Mouse (Mus musculus): ENCODE measurements around the gene Pamr1. TPM values are rescaled to one million over a fixed set of nuclear protein-coding genes. Genes with fewer than 3 reads are reported as not detected.
A peak's percentile ranks its signal among the peaks of the same experiment; 100 is the strongest.

Pamr1 gene
- polyA plus RNA-seq, 1 experiment from 2014 or later = 2.7 TPM

GRCm38 (mm10) chr2:102650322-102650721 lies 100.5 kb downstream of the Pamr1 start:
- no peak overlapping the region for H3K9ac ChIP-seq (replicated peaks)
- H3K4me3 ChIP-seq = no peak overlapping the region
- H3K36me3 ChIP-seq = no peaks in the 10 kb centered on the region
- WGBS = 86% methylated on average over 4 of the region's 4 CpGs
- no peak overlapping the region for H3K27ac ChIP-seq (replicated peaks)
- no peaks in the 10 kb centered on the region for H3K9me3 ChIP-seq
- no peaks in the 10 kb centered on the region for H3K27me3 ChIP-seq
- ATAC-seq (ENCODE audit: low FRiP score, low read depth) = no peak
- H3K4me1 ChIP-seq = no peaks in the 10 kb centered on the region
- no peak overlapping the region for H3K4me2 ChIP-seq (replicated peaks)

DNA sequence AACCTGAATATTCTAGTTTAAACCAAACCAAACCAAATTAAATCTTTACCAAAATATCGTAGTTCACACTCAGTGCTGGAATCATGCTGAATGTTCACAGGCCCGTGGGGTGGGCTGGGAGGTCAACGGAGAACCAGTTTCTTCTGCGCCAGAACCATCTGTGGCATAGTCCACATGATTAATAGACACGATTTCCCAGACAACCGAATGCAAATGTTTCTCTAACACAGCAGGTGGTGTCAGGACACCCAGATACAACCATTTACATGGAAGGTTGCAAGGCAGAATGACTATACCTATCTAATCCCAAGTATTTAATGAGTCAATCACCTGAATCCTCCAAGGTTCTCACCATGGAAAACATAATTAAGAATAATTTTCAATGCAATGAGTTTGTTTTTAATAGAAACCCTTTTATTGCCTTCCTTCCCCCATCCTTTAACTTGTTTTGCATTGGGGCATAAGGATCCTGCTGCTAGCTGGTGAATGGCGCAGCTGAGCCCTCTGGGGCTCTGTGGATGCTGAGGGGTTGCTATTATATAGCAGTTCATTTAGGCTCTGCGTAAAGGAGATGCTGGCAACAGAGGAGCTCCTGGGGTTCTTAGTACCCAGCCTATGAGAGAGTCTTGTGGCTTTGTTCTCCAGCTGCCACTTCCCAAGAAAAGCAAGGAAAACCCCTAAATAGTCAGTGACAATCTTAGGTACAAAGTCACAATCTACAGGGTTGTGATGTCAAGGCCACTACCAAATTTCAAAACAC lies 106.3 kb downstream of the Pamr1 start:
- no peak overlapping the region for H3K4me2 ChIP-seq (replicated peaks)
- WGBS = 27% methylated on average over 8 of the region's 8 CpGs
- peak overlapping the region; percentile 63 for H3K27ac ChIP-seq (replicated peaks)
- no peaks in the 10 kb centered on the region for H3K27me3 ChIP-seq
- peak; percentile 24; the same call in 1 of the 2 replicates for ATAC-seq (ENCODE audit: low FRiP score, low read depth)
- H3K36me3 ChIP-seq = no peaks in the 10 kb centered on the region
- H3K9ac ChIP-seq (replicated peaks) = no peak overlapping the region
- no peaks in the 10 kb centered on the region for H3K9me3 ChIP-seq
- peaks cover 35% of the 10 kb centered on the region for H3K4me1 ChIP-seq
- H3K4me3 ChIP-seq = no peak overlapping the region

GRCm38 (mm10) chr2:102657726-102658125 lies 107.9 kb downstream of the Pamr1 start:
- Histone ChIP-seq H3K27ac (replicated peaks) (peak overlapping the region; percentile 97), H3K4me3 (peak overlapping the region; percentile 79), H3K36me3 (no peaks in the 10 kb centered on the region), H3K9ac (replicated peaks) (peak overlapping the region; percentile 81; the same call in 1 of the 2 replicates), H3K4me2 (replicated peaks) (peak overlapping the region; percentile 88), H3K4me1 (peaks cover 50% of the 10 kb centered on the region), H3K27me3 (no peaks in the 10 kb centered on the region), H3K9me3 (no peaks in the 10 kb centered on the region)
- peak; percentile 44 for ATAC-seq (ENCODE audit: low FRiP score, low read depth)
- WGBS = 3% methylated on average over 7 of the region's 7 CpGs

GRCm38 (mm10) chr2:102658163-102658660 lies 108.4 kb downstream of the Pamr1 start, which contains the start of gene Slc1a2:
Slc1a2 (plus strand) TSS chr2:102658659.
- Histone ChIP-seq H3K27me3 (no peaks in the 10 kb centered on the region), H3K36me3 (no peaks in the 10 kb centered on the region), H3K27ac (replicated peaks) (peak within 1 kb of the TSS; percentile 97), H3K9me3 (no peaks in the 10 kb centered on the region), H3K4me3 (peak within 1 kb of the TSS; percentile 79), H3K9ac (replicated peaks) (peak within 1 kb of the TSS; percentile 81), H3K4me1 (peaks cover 55% of the 10 kb centered on the region), H3K4me2 (replicated peaks) (peak within 1 kb of the TSS; percentile 88)
- ATAC-seq (ENCODE audit: low FRiP score, low read depth) = peak; percentile 44
- WGBS = under 1% methylated on average over 20 of the region's 20 CpGs

GRCm38 (mm10) chr2:102658661-102659520 lies 109.1 kb downstream of the Pamr1 start:
- peak overlapping the region; percentile 79 for H3K4me3 ChIP-seq
- H3K27me3 ChIP-seq = no peaks in the 10 kb centered on the region
- ATAC-seq (ENCODE audit: low FRiP score, low read depth) = peak; percentile 68
- no peaks in the 10 kb centered on the region for H3K9me3 ChIP-seq
- peak overlapping the region; percentile 81 for H3K9ac ChIP-seq (replicated peaks)
- 1% methylated on average over 69 of the region's 80 CpGs for WGBS
- H3K4me1 ChIP-seq = peaks cover 61% of the 10 kb centered on the region
- no peaks in the 10 kb centered on the region for H3K36me3 ChIP-seq
- H3K27ac ChIP-seq (replicated peaks) = peak overlapping the region; percentile 97
- H3K4me2 ChIP-seq (replicated peaks) = peak overlapping the region; percentile 88

DNA sequence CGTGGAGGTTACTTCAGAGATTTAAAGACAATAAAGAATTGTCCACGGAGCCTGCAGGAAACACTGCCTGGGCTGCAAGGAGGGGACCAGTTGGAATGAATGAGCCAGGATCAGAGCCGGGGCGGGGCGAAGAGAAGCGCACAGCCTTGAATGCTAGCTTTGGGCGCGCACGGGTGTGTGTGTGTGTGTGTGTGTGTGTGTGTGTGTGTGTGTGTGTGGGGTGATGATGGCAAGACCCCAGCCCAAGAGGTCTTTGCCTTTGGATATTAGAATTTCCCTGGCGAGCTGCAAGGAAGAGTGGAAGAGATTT lies 109.7 kb downstream of the Pamr1 start:
- peak overlapping the region; percentile 97 for H3K27ac ChIP-seq (replicated peaks)
- H3K9ac ChIP-seq (replicated peaks) = peak overlapping the region; percentile 81
- H3K9me3 ChIP-seq = no peaks in the 10 kb centered on the region
- WGBS = 0% methylated on average over 10 of the region's 10 CpGs
- H3K27me3 ChIP-seq = no peaks in the 10 kb centered on the region
- no peak for ATAC-seq (ENCODE audit: low FRiP score, low read depth)
- peak overlapping the region; percentile 79 for H3K4me3 ChIP-seq
- H3K4me2 ChIP-seq (replicated peaks) = peak overlapping the region; percentile 88
- H3K4me1 ChIP-seq = peaks cover 67% of the 10 kb centered on the region
- H3K36me3 ChIP-seq = no peaks in the 10 kb centered on the region

DNA sequence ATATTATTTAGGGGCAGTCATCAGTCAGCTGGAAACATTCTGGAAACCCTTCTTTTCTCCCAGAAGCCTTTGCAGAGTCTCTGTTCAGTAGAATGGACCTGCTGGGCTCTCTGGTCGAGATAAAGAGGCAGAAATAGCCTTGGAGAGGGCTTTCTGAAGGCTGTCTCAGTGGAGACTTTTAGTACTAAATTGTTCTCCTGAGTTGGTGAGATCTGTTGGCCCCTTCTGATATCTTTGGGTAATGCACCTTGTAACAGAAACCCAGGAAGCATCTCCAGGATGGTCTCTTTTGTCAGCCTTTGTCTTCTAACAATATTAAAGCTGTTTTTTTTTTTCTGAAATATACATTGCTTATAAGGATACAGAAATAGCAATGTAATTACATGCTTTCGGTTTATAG lies 111.2 kb downstream of the Pamr1 start:
- Histone ChIP-seq H3K9ac (replicated peaks) (no peak overlapping the region), H3K4me2 (replicated peaks) (peak overlapping the region; percentile 88), H3K36me3 (no peaks in the 10 kb centered on the region), H3K4me1 (peaks cover 64% of the 10 kb centered on the region), H3K27me3 (no peaks in the 10 kb centered on the region), H3K4me3 (peak overlapping the region; percentile 18), H3K9me3 (no peaks in the 10 kb centered on the region), H3K27ac (replicated peaks) (peak overlapping the region; percentile 81)
- ATAC-seq (ENCODE audit: low FRiP score, low read depth) = no peak
- WGBS = 42% methylated on average over 2 of the region's 2 CpGs

DNA sequence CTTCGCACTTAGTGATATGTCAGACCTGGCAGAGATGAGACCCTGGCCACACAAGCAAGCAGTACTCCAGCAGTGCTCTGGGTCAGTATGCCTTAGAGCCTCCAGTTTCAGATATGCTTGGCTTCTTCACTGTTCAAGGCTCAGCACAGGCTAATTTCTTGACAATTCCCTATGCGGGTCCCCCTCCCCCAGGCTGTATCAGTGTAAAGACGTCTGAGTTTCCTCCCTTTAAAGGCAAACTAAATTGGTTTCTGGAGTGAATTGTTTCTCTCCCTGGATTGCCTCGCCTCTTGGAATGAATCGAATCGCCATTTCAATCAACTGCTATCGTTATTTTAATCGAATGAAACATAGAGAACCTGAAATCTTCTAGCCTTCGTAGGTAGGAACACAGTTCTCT lies 113.1 kb downstream of the Pamr1 start:
- no peak overlapping the region for H3K4me3 ChIP-seq
- H3K4me2 ChIP-seq (replicated peaks) = peak overlapping the region; percentile 88
- H3K9ac ChIP-seq (replicated peaks) = 0 out of 2 replicates have a peak overlapping the region, but pooled peaks have one; percentile 2
- no peaks in the 10 kb centered on the region for H3K9me3 ChIP-seq
- peaks cover 49% of the 10 kb centered on the region for H3K4me1 ChIP-seq
- H3K36me3 ChIP-seq = no peaks in the 10 kb centered on the region
- no peaks in the 10 kb centered on the region for H3K27me3 ChIP-seq
- H3K27ac ChIP-seq (replicated peaks) = peak overlapping the region; percentile 81
- 39% methylated on average over 9 of the region's 9 CpGs for WGBS
- ATAC-seq (ENCODE audit: low FRiP score, low read depth) = no peak

- 3% methylated on average over 6 of the region's 6 CpGs for WGBS
- ATAC-seq (ENCODE audit: low FRiP score, low read depth) = peak; percentile 36; the same call in 1 of the 2 replicates
- H3K36me3 ChIP-seq = no peaks in the 10 kb centered on the region
- H3K9ac ChIP-seq (replicated peaks) = no peak overlapping the region
- H3K27ac ChIP-seq (replicated peaks) = peak overlapping the region; percentile 81
- H3K9me3 ChIP-seq = no peaks in the 10 kb centered on the region
- no peak overlapping the region for H3K4me3 ChIP-seq
- H3K4me2 ChIP-seq (replicated peaks) = peak overlapping the region; percentile 88
- H3K4me1 ChIP-seq = peaks cover 46% of the 10 kb centered on the region
- H3K27me3 ChIP-seq = no peaks in the 10 kb centered on the region
These were observed 113.5 kb downstream of the Pamr1 start for GRCm38 (mm10) chr2:102663339-102663738.

DNA sequence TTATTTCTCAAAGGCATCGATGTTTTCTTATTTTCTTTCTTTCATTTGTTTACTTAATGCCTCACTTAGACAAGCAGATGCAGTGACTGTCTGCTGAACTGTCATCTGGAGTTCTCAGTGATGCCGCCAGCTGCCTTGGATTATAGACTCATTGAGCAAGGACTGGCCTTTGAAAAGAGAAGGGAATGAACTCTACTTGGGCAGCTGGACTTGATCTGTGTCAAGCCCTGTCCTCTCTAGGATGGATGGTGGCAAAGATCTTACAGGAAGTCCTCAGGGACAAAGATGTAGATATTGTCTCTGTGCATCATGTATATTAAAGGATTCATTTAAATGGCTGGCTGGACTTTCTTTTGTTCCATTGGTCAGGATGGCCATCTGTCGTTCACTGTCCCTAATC lies 114.1 kb downstream of the Pamr1 start:
- Histone ChIP-seq H3K4me3 (no peak overlapping the region), H3K9me3 (no peaks in the 10 kb centered on the region), H3K9ac (replicated peaks) (no peak overlapping the region), H3K27me3 (no peaks in the 10 kb centered on the region), H3K4me1 (peaks cover 46% of the 10 kb centered on the region), H3K4me2 (replicated peaks) (peak overlapping the region; percentile 88), H3K27ac (replicated peaks) (peak overlapping the region; percentile 81), H3K36me3 (no peaks in the 10 kb centered on the region)
- WGBS = 24% methylated on average over 3 of the region's 3 CpGs
- ATAC-seq (ENCODE audit: low FRiP score, low read depth) = peak; percentile 58

- Histone ChIP-seq H3K9ac (replicated peaks) (no peak overlapping the region), H3K4me2 (replicated peaks) (no peak overlapping the region), H3K4me3 (no peak overlapping the region), H3K36me3 (no peaks in the 10 kb centered on the region), H3K9me3 (no peaks in the 10 kb centered on the region), H3K27me3 (no peaks in the 10 kb centered on the region), H3K27ac (replicated peaks) (no peak overlapping the region), H3K4me1 (peaks cover 15% of the 10 kb centered on the region)
- WGBS = 84% methylated on average over 6 of the region's 6 CpGs
- ATAC-seq (ENCODE audit: low FRiP score, low read depth) = no peak
These were observed 118.2 kb downstream of the Pamr1 start for GRCm38 (mm10) chr2:102667981-102668380.

DNA sequence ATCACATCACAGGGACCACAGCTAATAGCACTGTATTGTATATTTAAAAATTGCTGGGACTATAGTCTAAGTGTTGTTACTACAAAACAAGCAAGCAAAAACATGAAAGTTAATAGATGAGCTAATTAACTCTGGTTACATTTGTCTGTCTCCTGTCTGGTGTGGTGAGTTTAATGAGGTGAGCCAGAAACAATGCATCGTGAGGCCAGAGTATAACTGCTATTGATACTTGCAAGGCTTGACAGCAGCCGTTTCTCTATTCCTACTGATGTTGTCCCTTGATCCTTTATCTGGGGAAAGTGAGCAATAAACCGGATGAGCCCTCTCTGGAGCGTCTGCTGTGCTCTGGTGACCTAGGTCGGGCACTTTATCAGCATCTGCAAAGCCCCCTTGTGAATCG lies 119.8 kb downstream of the Pamr1 start:
- Histone ChIP-seq H3K27ac (replicated peaks) (no peak overlapping the region), H3K27me3 (no peaks in the 10 kb centered on the region), H3K9me3 (no peaks in the 10 kb centered on the region), H3K4me1 (peaks cover 12% of the 10 kb centered on the region), H3K36me3 (no peaks in the 10 kb centered on the region), H3K4me2 (replicated peaks) (no peak overlapping the region), H3K9ac (replicated peaks) (no peak overlapping the region), H3K4me3 (no peak overlapping the region)
- no peak for ATAC-seq (ENCODE audit: low FRiP score, low read depth)
- WGBS = 54% methylated on average over 6 of the region's 6 CpGs

Measured in midbrain, embryonic 12.5 days (tissue).